Mouse (Mus musculus): ENCODE results near the gene Mast3. TPM values are rescaled to one million over a fixed set of nuclear protein-coding genes. Genes with fewer than 3 reads are reported as not detected.

The Mast3 gene
- polyA plus RNA-seq, 1 experiment from 2014 or later, result 18.9 TPM

DNA sequence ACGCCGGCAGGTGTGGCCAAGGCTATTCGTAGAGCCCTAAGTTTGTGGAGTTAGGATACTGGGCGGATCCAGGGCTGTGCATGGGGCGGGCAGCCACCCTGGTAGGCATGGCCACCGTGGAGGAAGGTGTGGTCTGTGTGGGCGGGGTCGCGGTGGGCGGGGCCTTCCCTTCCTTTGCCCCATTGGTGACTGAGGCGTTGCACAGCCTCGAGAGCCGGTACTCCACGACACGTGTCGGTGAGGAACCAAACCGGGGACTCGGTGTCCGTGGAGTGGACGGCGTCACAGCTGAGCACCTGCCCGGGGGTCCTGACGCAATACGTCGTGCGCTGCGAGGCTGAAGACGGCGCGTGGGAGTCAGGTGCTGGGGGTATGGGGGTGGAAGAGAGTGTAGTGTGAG is 11.8 kb upstream of the Mast3 start:
- H3K4me2 ChIP-seq, result peak overlapping the region; percentile 49
- H3K27me3 ChIP-seq (replicated peaks), result peaks cover 57% of the 10 kb centered on the region
- H3K4me3 ChIP-seq (replicated peaks), result peak overlapping the region; percentile 20
- H3K4me1 ChIP-seq, result peaks cover 7% of the 10 kb centered on the region
- no peak overlapping the region for H3K9ac ChIP-seq (replicated peaks)
- WGBS, result 8% methylated on average over 30 of the region's 30 CpGs
- peak; percentile 24; the same call in 1 of the 2 replicates for ATAC-seq (ENCODE audit: low FRiP score)
- H3K9me3 ChIP-seq (replicated peaks), result no peaks in the 10 kb centered on the region
- no peaks in the 10 kb centered on the region for H3K36me3 ChIP-seq
- no peak overlapping the region for H3K27ac ChIP-seq (replicated peaks)

- no peak overlapping the region for H3K4me3 ChIP-seq (replicated peaks)
- H3K4me2 ChIP-seq, result no peak overlapping the region
- H3K4me1 ChIP-seq, result peaks cover 7% of the 10 kb centered on the region
- no peak overlapping the region for H3K27ac ChIP-seq (replicated peaks)
- no peaks in the 10 kb centered on the region for H3K36me3 ChIP-seq
- H3K9ac ChIP-seq (replicated peaks), result no peak overlapping the region
- no peak for ATAC-seq (ENCODE audit: low FRiP score)
- 77% methylated on average over 4 of the region's 4 CpGs for WGBS
- H3K27me3 ChIP-seq (replicated peaks), result peaks cover 38% of the 10 kb centered on the region
- no peaks in the 10 kb centered on the region for H3K9me3 ChIP-seq (replicated peaks)
Measured at GRCm38 (mm10) chr8:70812885-70813284, 8.0 kb upstream of the Mast3 start.

- Histone ChIP-seq H3K9ac (replicated peaks) (no peak overlapping the region), H3K27me3 (replicated peaks) (peaks cover 35% of the 10 kb centered on the region), H3K4me3 (replicated peaks) (no peak overlapping the region), H3K36me3 (no peaks in the 10 kb centered on the region), H3K4me2 (no peak overlapping the region), H3K9me3 (replicated peaks) (no peaks in the 10 kb centered on the region), H3K27ac (replicated peaks) (no peak overlapping the region), H3K4me1 (peaks cover 6% of the 10 kb centered on the region)
- ATAC-seq (ENCODE audit: low FRiP score), result no peak
- 50% methylated on average over 4 of the region's 4 CpGs for WGBS
Measured at GRCm38 (mm10) chr8:70812055-70812454, 7.2 kb upstream of the Mast3 start.

- no peaks in the 10 kb centered on the region for H3K36me3 ChIP-seq
- no peaks in the 10 kb centered on the region for H3K4me1 ChIP-seq
- no peak overlapping the region for H3K27ac ChIP-seq (replicated peaks)
- H3K4me3 ChIP-seq (replicated peaks), result no peak overlapping the region
- 70% methylated on average over 20 of the region's 20 CpGs for WGBS
- H3K27me3 ChIP-seq (replicated peaks), result peaks cover 28% of the 10 kb centered on the region
- ATAC-seq (ENCODE audit: low FRiP score), result no peak
- H3K4me2 ChIP-seq, result no peak overlapping the region
- no peak overlapping the region for H3K9ac ChIP-seq (replicated peaks)
- no peaks in the 10 kb centered on the region for H3K9me3 ChIP-seq (replicated peaks)
Measured at GRCm38 (mm10) chr8:70810962-70811680, 6.3 kb upstream of the Mast3 start.

GRCm38 (mm10) chr8:70808955-70809701 is 4.3 kb upstream of the Mast3 start:
- ATAC-seq (ENCODE audit: low FRiP score), result no peak
- 80% methylated on average over 8 of the region's 8 CpGs for WGBS
- H3K4me3 ChIP-seq (replicated peaks), result no peak overlapping the region

DNA sequence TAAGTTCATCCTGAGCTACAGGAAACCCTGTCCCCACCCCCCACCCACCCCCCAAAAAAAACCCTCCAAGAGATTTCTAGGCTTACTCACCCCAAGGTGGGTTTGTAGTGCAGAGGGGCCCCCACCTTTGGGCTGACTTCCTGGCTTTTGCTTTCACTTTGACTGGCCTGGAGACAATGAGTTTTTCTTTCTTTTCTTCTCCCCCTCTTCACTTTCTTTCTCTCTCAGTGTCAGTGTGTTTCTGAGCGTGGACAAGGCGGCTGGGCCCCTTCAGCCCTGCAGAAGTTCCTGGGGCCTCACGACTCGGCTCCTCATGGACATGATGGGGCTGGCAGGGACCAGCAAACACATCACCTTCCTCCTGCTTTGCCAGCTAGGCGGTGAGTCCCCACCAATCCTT is 3.4 kb upstream of the Mast3 start, which contains the start of gene Il12rb1:
Il12rb1 (plus strand) TSS at position 211 of the 400 bp plus-strand sequence.
- H3K36me3 ChIP-seq, result no peaks in the 10 kb centered on the region
- ATAC-seq (ENCODE audit: low FRiP score), result no peak
- H3K4me2 ChIP-seq, result no peak within 1 kb of the TSS
- H3K9me3 ChIP-seq (replicated peaks), result no peaks in the 10 kb centered on the region
- H3K27ac ChIP-seq (replicated peaks), result no peak within 1 kb of the TSS
- no peak within 1 kb of the TSS for H3K9ac ChIP-seq (replicated peaks)
- H3K4me3 ChIP-seq (replicated peaks), result no peak within 1 kb of the TSS
- peaks cover 37% of the 10 kb centered on the region for H3K27me3 ChIP-seq (replicated peaks)
- WGBS, result 57% methylated on average over 5 of the region's 5 CpGs
- peaks cover 16% of the 10 kb centered on the region for H3K4me1 ChIP-seq

More at GRCm38 (mm10) chr8:70808955-70809701, 4.3 kb upstream of the Mast3 start:
- Histone ChIP-seq H3K9ac (replicated peaks) (no peak overlapping the region), H3K36me3 (no peaks in the 10 kb centered on the region), H3K4me1 (peaks cover 10% of the 10 kb centered on the region), H3K4me2 (no peak overlapping the region), H3K27me3 (replicated peaks) (peaks cover 37% of the 10 kb centered on the region), H3K27ac (replicated peaks) (no peak overlapping the region), H3K9me3 (replicated peaks) (no peaks in the 10 kb centered on the region)

GRCm38 (mm10) chr8:70807304-70807703 is 2.5 kb upstream of the Mast3 start:
- peaks cover 44% of the 10 kb centered on the region for H3K27me3 ChIP-seq (replicated peaks)
- ATAC-seq (ENCODE audit: low FRiP score), result no peak
- 45% methylated on average over 1 of the region's 1 CpGs for WGBS

DNA sequence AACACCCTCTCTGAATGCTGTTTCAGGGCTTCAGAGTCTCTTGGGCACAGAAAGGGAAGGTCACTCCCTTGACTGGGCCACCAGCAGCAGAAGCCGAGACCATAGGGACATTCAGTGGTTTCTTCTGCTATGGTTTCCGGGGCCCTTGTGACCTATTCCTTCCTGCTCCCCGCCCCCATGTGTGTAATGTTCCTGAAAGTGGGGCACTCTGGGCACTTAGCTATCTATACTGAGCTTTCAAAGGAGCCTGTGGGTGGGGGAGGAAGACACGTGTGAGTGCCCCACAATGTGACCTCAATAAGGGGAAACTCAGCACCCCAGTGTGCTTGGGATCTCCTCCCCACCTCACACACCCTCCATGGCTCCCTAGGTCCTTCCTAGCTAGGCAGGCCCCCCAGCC is 1.7 kb upstream of the Mast3 start:
- Histone ChIP-seq H3K27me3 (replicated peaks) (peaks cover 51% of the 10 kb centered on the region), H3K9ac (replicated peaks) (no peak overlapping the region), H3K36me3 (no peaks in the 10 kb centered on the region), H3K4me3 (replicated peaks) (no peak overlapping the region), H3K4me1 (peaks cover 16% of the 10 kb centered on the region), H3K4me2 (no peak overlapping the region), H3K27ac (replicated peaks) (no peak overlapping the region), H3K9me3 (replicated peaks) (no peaks in the 10 kb centered on the region)
- WGBS, result 75% methylated on average over 4 of the region's 4 CpGs
- ATAC-seq (ENCODE audit: low FRiP score), result no peak

More at GRCm38 (mm10) chr8:70807304-70807703, 2.5 kb upstream of the Mast3 start:
- Histone ChIP-seq H3K4me3 (replicated peaks) (no peak overlapping the region), H3K4me2 (no peak overlapping the region), H3K9me3 (replicated peaks) (no peaks in the 10 kb centered on the region), H3K9ac (replicated peaks) (no peak overlapping the region), H3K4me1 (peaks cover 16% of the 10 kb centered on the region), H3K36me3 (no peaks in the 10 kb centered on the region), H3K27ac (replicated peaks) (no peak overlapping the region)

- Histone ChIP-seq H3K9ac (replicated peaks) (0 out of 2 replicates have a peak overlapping the region, but pooled peaks have one; percentile 57), H3K27me3 (replicated peaks) (peaks cover 60% of the 10 kb centered on the region)
- 1% methylated on average over 47 of the region's 47 CpGs for WGBS
Measured at GRCm38 (mm10) chr8:70803761-70804480, 933 bp downstream of the Mast3 start.

GRCm38 (mm10) chr8:70802786-70803510 is 1.9 kb downstream of the Mast3 start:
- Histone ChIP-seq H3K27me3 (replicated peaks) (peaks cover 65% of the 10 kb centered on the region), H3K4me3 (replicated peaks) (no peak overlapping the region), H3K27ac (replicated peaks) (no peak overlapping the region), H3K9me3 (replicated peaks) (no peaks in the 10 kb centered on the region), H3K4me1 (peaks cover 28% of the 10 kb centered on the region), H3K36me3 (no peaks in the 10 kb centered on the region), H3K9ac (replicated peaks) (no peak overlapping the region), H3K4me2 (no peak overlapping the region)
- no peak for ATAC-seq (ENCODE audit: low FRiP score)
- 78% methylated on average over 11 of the region's 11 CpGs for WGBS

More at GRCm38 (mm10) chr8:70803761-70804480, 933 bp downstream of the Mast3 start:
- H3K27ac ChIP-seq (replicated peaks), result no peak overlapping the region
- peak overlapping the region; percentile 53 for H3K4me3 ChIP-seq (replicated peaks)
- H3K4me1 ChIP-seq, result peaks cover 20% of the 10 kb centered on the region
- H3K9me3 ChIP-seq (replicated peaks), result no peaks in the 10 kb centered on the region
- ATAC-seq (ENCODE audit: low FRiP score), result peak; percentile 4; the same call in 1 of the 2 replicates
- no peaks in the 10 kb centered on the region for H3K36me3 ChIP-seq
- H3K4me2 ChIP-seq, result peak overlapping the region; percentile 91

DNA sequence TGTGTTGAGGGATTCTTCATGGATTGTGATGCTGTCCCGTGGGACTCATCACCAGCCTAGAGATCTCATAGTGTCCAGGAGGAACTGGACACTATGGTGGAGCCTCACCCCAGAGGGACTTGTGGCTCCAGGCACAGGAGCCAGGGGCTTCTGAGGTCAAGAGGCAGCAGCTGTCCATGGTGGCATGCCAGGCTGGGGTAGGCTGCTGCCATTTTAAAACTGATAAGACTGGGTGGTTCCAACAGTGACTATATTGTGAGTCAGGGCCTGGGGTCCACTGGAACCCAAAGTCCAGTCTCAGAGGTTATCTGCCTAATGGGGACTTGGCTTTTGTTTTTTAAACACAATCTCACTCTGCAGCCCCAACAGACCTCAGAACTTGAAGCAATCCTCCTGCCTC is 3.0 kb downstream of the Mast3 start:
- H3K9me3 ChIP-seq (replicated peaks), result no peaks in the 10 kb centered on the region
- peaks cover 65% of the 10 kb centered on the region for H3K27me3 ChIP-seq (replicated peaks)
- no peaks in the 10 kb centered on the region for H3K36me3 ChIP-seq
- H3K4me3 ChIP-seq (replicated peaks), result no peak overlapping the region
- WGBS, result 78% methylated on average over 1 of the region's 1 CpGs
- ATAC-seq (ENCODE audit: low FRiP score), result no peak
- H3K27ac ChIP-seq (replicated peaks), result no peak overlapping the region
- no peak overlapping the region for H3K4me2 ChIP-seq
- H3K4me1 ChIP-seq, result peaks cover 36% of the 10 kb centered on the region
- no peak overlapping the region for H3K9ac ChIP-seq (replicated peaks)

All from neural tube, embryonic 15.5 days (tissue).